Mouse (Mus musculus): Measurements from ENCODE around the gene Tril. TPM values are rescaled to one million over a fixed set of nuclear protein-coding genes. Genes with fewer than 3 reads are reported as not detected.

The Tril gene
- polyA plus RNA-seq (2012; rRNA removed), result 10.0 and 12.5 TPM in 2 replicates

DNA sequence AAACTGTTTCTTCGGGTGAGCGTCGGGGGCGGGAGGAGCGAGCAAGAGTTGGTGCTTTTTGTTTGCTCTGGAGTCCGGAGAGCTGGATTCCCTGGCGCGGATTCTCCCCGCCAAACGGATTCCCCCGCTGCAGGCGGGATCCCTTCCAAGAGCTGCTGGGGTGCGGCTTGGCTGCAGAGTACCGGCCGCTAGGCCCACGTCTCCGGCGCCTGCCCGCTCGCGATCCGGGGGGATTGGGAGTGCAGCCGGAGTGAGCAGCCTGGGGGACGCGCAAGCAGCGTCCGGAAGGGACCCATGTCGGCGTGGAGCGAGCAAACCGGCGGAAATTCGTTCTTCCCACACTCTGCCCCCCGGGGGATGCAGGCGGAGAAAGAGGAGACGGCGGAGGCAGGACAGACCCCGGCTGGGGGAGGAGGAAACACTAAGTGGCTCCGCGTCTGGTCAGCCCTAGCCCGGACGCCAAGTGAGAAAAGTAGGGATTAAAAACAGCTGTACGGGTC, at the start of gene Tril:
TSS of gene Tril (minus strand) at position 345 of the 500 bp plus-strand sequence.

Other genes starting within 250 kb of the Tril start
- 0.12 and 0.21 TPM in 2 replicates for gene Cpvl, start 157.8 kb upstream of the Tril start, polyA plus RNA-seq (2012; rRNA removed)
- gene Chn2, start 218.7 kb upstream of the Tril start, polyA plus RNA-seq (2012; rRNA removed), result 18.2 and 26.8 TPM in 2 replicates

Measured in colon, adult 2 months (tissue).